Mouse (Mus musculus) liver, embryonic 14.5 days (tissue): ENCODE results near the gene Rreb1. TPM values are rescaled to one million over a fixed set of nuclear protein-coding genes. Genes with fewer than 3 reads are reported as not detected.

ENCODE experiments used
- ATAC-seq: fragments of 200-750 bp; cut with Nextera tagmentation; 2 replicates; pipeline ENCODE4 v1.8.0; 2017; ENCODE audit warnings: moderate number of reproducible peaks, mild to moderate bottlenecking, moderate library complexity; ENCODE audit not compliant: insufficient read depth
- DNase-seq, 3 experiments: peaks; one replicate each; pipeline ENCODE4 v3.0.0-alpha.2; 2012 to 2013; ENCODE audit warnings: low read depth in 3 of 3, low spot score in 3 of 3
- H3K27ac ChIP-seq: fragments of 300-500 bp; sonication (generic); 2 replicates; pipeline ENCODE4 v1.5.1; 2014; ENCODE audit warnings: moderate library complexity, mild to moderate bottlenecking, control low read depth, inconsistent platforms
- H3K27me3 ChIP-seq: fragments of 300-500 bp; sonication (generic); 2 replicates; pipeline ENCODE4 v1.6.1; 2014; ENCODE audit warnings: mild to moderate bottlenecking, low read length, moderate library complexity; ENCODE audit not compliant: control insufficient read depth, insufficient read depth
- H3K36me3 ChIP-seq: fragments of 300-500 bp; sonication (generic); replicated peaks from 2 replicates; pipeline ENCODE4 v1.6.1; 2014; ENCODE audit warnings: low read depth; ENCODE audit not compliant: control insufficient read depth, insufficient read depth
- H3K4me1 ChIP-seq, 2 experiments: fragments of 200-500 bp in 1 of 2; fragments of 300-500 bp in 1 of 2; sonication (generic) in 1 of 2; replicated peaks; 2 replicates each; pipeline ENCODE4 v1.6.1; 2012 to 2014; ENCODE audit warnings: antibody characterized with exemption in 1 of 2, inconsistent platforms in 1 of 2, low read length in 1 of 2; ENCODE audit not compliant: control insufficient read depth in 2 of 2, insufficient read depth in 2 of 2
- H3K4me2 ChIP-seq: fragments of 300-500 bp; sonication (generic); 2 replicates; pipeline ENCODE4 v1.6.1; 2014; ENCODE audit warnings: low read depth, mild to moderate bottlenecking, control low read depth, moderate library complexity
- H3K4me3 ChIP-seq, 2 experiments: fragments of 200-500 bp in 1 of 2; fragments of 300-500 bp in 1 of 2; sonication (generic) in 1 of 2; 2 replicates each; pipeline ENCODE4 v1.5.1; 2012 to 2014; ENCODE audit warnings: low read depth in 2 of 2, low read length in 2 of 2, mild to moderate bottlenecking in 2 of 2, control low read depth in 1 of 2, inconsistent platforms in 1 of 2, moderate library complexity in 1 of 2; ENCODE audit not compliant: insufficient read depth in 1 of 2
- H3K9ac ChIP-seq: fragments of 300-500 bp; sonication (generic); replicated peaks from 2 replicates; pipeline ENCODE4 v1.6.1; 2014; ENCODE audit warnings: mild to moderate bottlenecking, control low read depth, moderate library complexity
- H3K9me3 ChIP-seq: fragments of 300-500 bp; sonication (generic); 2 replicates; pipeline ENCODE4 v1.6.1; 2016; ENCODE audit warnings: low read length, mixed read lengths; ENCODE audit not compliant: control insufficient read depth
- CTCF ChIP-seq: IDR thresholded peaks from 2 replicates; pipeline ENCODE4 v1.5.1; 2016; ENCODE audit warnings: antibody characterized with exemption, low read depth, control low read depth
- EP300 ChIP-seq: IDR thresholded peaks from 2 replicates; pipeline ENCODE4 v1.6.1; 2016; ENCODE audit warnings: antibody characterized with exemption, low read depth
- WGBS: fragments of 180-500 bp; shearing (Covaris S2); extraction: QIAGEN DNeasy Blood & Tissue Kit; methylation state at CpG from one replicate; pipeline ENCODE4 v1.1.7; 2014; ENCODE audit not compliant: insufficient replicate concordance; 5-methylcytosine and 5-hydroxymethylcytosine counted together
- polyA plus RNA-seq, 2 experiments: library from polyadenylated mRNA; depleted of rRNA in 1 of 2; stranded (reverse) in 1 of 2; unstranded in 1 of 2; fragments of >200 nt; fragmentation: Nextera tagmentation in 1 of 2; extraction: Ambion mirVana in 1 of 2; gene quantifications; 2 replicates each; pipeline versions ENCODE4 v1.2.1 to v1.2.3; 2012 to 2014

The Rreb1 gene
- polyA plus RNA-seq, 2 experiments, result 5.4 TPM

- ATAC-seq (no peak), DNase-seq (no peak)
- Histone ChIP-seq H3K9ac (no peak overlapping the region), H3K27me3 (no peaks in the 10 kb centered on the region), H3K4me1 (0 out of 4 replicates have a peak, but pooled peaks cover 0 to 1% of the 10 kb centered on the region in 2 experiments), H3K36me3 (peaks cover 36% of the 10 kb centered on the region), H3K4me3 (no peak overlapping the region), H3K4me2 (no peak overlapping the region), H3K9me3 (no peaks in the 10 kb centered on the region), H3K27ac (no peak overlapping the region)
- TF ChIP-seq CTCF (no peak), EP300 (no peak)
- WGBS, result 89% methylated on average over 8 of the region's 8 CpGs
Observed at GRCm38 (mm10) chr13:37934920-37935319, 156.7 kb downstream of the Rreb1 start.

DNA sequence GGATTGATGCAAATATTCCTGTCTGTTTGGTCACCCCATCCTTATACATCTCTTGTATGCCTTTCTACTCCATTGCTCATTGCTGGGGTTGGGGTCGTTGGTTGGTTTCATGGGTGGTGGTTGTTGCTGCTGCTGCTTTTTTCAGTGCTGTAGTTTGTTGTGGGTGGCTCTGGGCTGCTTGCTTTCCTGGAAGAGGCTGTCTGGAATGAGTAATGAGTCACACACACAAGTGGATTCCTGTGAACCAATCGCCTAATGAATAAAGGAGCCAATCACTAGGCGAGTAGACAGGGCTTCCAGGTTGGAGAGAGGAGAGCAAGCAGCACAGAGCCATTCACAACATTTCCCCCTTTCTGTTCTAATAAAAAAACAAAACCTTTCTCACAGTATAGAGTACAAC, 158.2 kb downstream of the Rreb1 start:
- DNase-seq (no peak), ATAC-seq (no peak)
- Histone ChIP-seq H3K27ac (no peak overlapping the region), H3K4me3 (no peak overlapping the region), H3K9ac (no peak overlapping the region), H3K9me3 (no peaks in the 10 kb centered on the region), H3K36me3 (peaks cover 25% of the 10 kb centered on the region), H3K4me2 (no peak overlapping the region), H3K4me1 (0 out of 4 replicates have a peak, but pooled peaks cover 0 to 5% of the 10 kb centered on the region in 2 experiments), H3K27me3 (no peaks in the 10 kb centered on the region)
- WGBS, result 78% methylated on average over 3 of the region's 3 CpGs
- no peak for TF ChIP-seq CTCF
- TF ChIP-seq EP300, result no peak

DNA sequence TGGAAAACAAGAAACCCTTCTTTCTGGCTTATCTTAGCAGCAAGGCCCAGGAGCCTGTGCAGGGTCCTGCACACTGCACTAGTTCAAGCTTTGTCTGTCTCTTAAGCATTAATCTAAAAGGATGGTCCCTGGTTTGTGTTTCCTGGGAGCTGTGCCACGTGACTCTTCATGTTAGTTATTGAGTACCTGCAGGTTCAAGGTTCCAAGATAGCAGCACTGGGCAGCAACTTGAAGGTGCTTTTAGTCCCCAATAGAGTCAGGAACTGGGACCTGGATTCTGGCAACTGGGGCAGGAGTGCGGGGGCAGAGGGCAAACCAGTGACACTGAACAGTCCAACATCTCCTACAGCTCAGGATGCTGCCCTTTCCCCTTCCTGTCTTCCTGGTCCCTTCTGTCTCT, 162.0 kb downstream of the Rreb1 start:
- Histone ChIP-seq H3K36me3 (peaks cover 3% of the 10 kb centered on the region), H3K27ac (no peak overlapping the region), H3K4me3 (no peak overlapping the region), H3K9me3 (no peaks in the 10 kb centered on the region), H3K4me2 (no peak overlapping the region), H3K4me1 (peaks cover 0 to 20% of the 10 kb centered on the region in 2 experiments; a peak in 2 of 4 replicates), H3K27me3 (no peaks in the 10 kb centered on the region), H3K9ac (no peak overlapping the region)
- 77% methylated on average over 2 of the region's 2 CpGs for WGBS
- TF ChIP-seq EP300 (no peak), CTCF (no peak)
- DNase-seq, result no peak
- no peak; the same call in 1 of the 2 replicates for ATAC-seq

GRCm38 (mm10) chr13:37940649-37941048, 162.4 kb downstream of the Rreb1 start:
- no peak for DNase-seq
- TF ChIP-seq EP300 (no peak), CTCF (no peak)
- 74% methylated on average over 5 of the region's 5 CpGs for WGBS
- no peaks in the 10 kb centered on the region for H3K27me3 ChIP-seq
- peaks cover 0 to 20% of the 10 kb centered on the region in 2 experiments; a peak in 2 of 4 replicates for H3K4me1 ChIP-seq
- no peak overlapping the region for H3K4me3 ChIP-seq
- H3K36me3 ChIP-seq, result no peaks in the 10 kb centered on the region; the same call in 1 of the 2 replicates
- ATAC-seq, result peak; percentile 59
- no peak overlapping the region for H3K27ac ChIP-seq
- H3K9me3 ChIP-seq, result no peaks in the 10 kb centered on the region
- H3K9ac ChIP-seq, result no peak overlapping the region
- no peak overlapping the region for H3K4me2 ChIP-seq

- ATAC-seq (no peak), DNase-seq (no peak)
- Histone ChIP-seq H3K36me3 (no peaks in the 10 kb centered on the region; the same call in 1 of the 2 replicates), H3K9ac (no peak overlapping the region), H3K9me3 (no peaks in the 10 kb centered on the region), H3K4me2 (no peak overlapping the region), H3K27ac (no peak overlapping the region), H3K4me3 (no peak overlapping the region), H3K27me3 (no peaks in the 10 kb centered on the region), H3K4me1 (peaks cover 0 to 20% of the 10 kb centered on the region in 2 experiments; a peak in 2 of 4 replicates)
- WGBS, result 75% methylated on average over 5 of the region's 5 CpGs
- TF ChIP-seq EP300 (no peak), CTCF (no peak)
Observed at GRCm38 (mm10) chr13:37941138-37941645, 163.0 kb downstream of the Rreb1 start.
